Mouse (Mus musculus): Measurements from ENCODE around the gene Arntl. TPM values are rescaled to one million over a fixed set of nuclear protein-coding genes. Genes with fewer than 3 reads are reported as not detected.

Arntl gene
- polyA plus RNA-seq, 1 experiment from 2014 or later, result 16.7 TPM

GRCm38 (mm10) chr7:113214245-113215169, 7.2 kb downstream of the Arntl start:
- H3K9me3 ChIP-seq, result no peaks in the 10 kb centered on the region
- no peak overlapping the region for H3K4me3 ChIP-seq
- H3K27me3 ChIP-seq (replicated peaks), result peaks cover 17% of the 10 kb centered on the region
- ATAC-seq (replicated peaks), result no peak
- H3K36me3 ChIP-seq (replicated peaks), result no peaks in the 10 kb centered on the region
- WGBS, result 46% methylated on average over 6 of the region's 6 CpGs
- no peak overlapping the region for H3K4me2 ChIP-seq
- no peak overlapping the region for H3K27ac ChIP-seq
- peaks cover 14% of the 10 kb centered on the region for H3K4me1 ChIP-seq
- H3K9ac ChIP-seq, result no peak overlapping the region

GRCm38 (mm10) chr7:113216152-113216551, 8.9 kb downstream of the Arntl start:
- H3K27ac ChIP-seq, result no peak overlapping the region
- peaks cover 2% of the 10 kb centered on the region; the same call in 1 of the 2 replicates for H3K4me1 ChIP-seq
- ATAC-seq (replicated peaks), result no peak
- no peaks in the 10 kb centered on the region for H3K9me3 ChIP-seq
- no peak overlapping the region for H3K4me3 ChIP-seq
- WGBS, result 70% methylated on average over 8 of the region's 8 CpGs
- H3K4me2 ChIP-seq, result no peak overlapping the region
- H3K27me3 ChIP-seq (replicated peaks), result peaks cover 5% of the 10 kb centered on the region
- no peak overlapping the region for H3K9ac ChIP-seq
- H3K36me3 ChIP-seq (replicated peaks), result no peaks in the 10 kb centered on the region

GRCm38 (mm10) chr7:113219416-113219815, 12.2 kb downstream of the Arntl start:
- H3K9ac ChIP-seq, result no peak overlapping the region
- H3K4me3 ChIP-seq, result no peak overlapping the region
- no peak overlapping the region for H3K4me2 ChIP-seq
- WGBS, result 79% methylated on average over 13 of the region's 13 CpGs
- no peaks in the 10 kb centered on the region for H3K27me3 ChIP-seq (replicated peaks)
- H3K9me3 ChIP-seq, result no peaks in the 10 kb centered on the region
- H3K27ac ChIP-seq, result no peak overlapping the region
- no peak for ATAC-seq (replicated peaks)
- no peaks in the 10 kb centered on the region for H3K36me3 ChIP-seq (replicated peaks)
- H3K4me1 ChIP-seq, result peaks cover 2% of the 10 kb centered on the region; the same call in 1 of the 2 replicates

GRCm38 (mm10) chr7:113219864-113220263, 12.6 kb downstream of the Arntl start:
- WGBS, result 83% methylated on average over 3 of the region's 3 CpGs
- no peak for ATAC-seq (replicated peaks)
- no peak overlapping the region for H3K9ac ChIP-seq
- H3K36me3 ChIP-seq (replicated peaks), result no peaks in the 10 kb centered on the region
- H3K4me2 ChIP-seq, result no peak overlapping the region
- H3K9me3 ChIP-seq, result no peaks in the 10 kb centered on the region
- no peak overlapping the region for H3K4me3 ChIP-seq
- H3K27ac ChIP-seq, result no peak overlapping the region
- H3K27me3 ChIP-seq (replicated peaks), result no peaks in the 10 kb centered on the region
- H3K4me1 ChIP-seq, result peaks cover 2% of the 10 kb centered on the region; the same call in 1 of the 2 replicates

- H3K36me3 ChIP-seq (replicated peaks), result no peaks in the 10 kb centered on the region
- H3K4me2 ChIP-seq, result no peak overlapping the region
- no peak for ATAC-seq (replicated peaks)
- H3K4me1 ChIP-seq, result no peaks in the 10 kb centered on the region
- H3K27me3 ChIP-seq (replicated peaks), result no peaks in the 10 kb centered on the region
- H3K9me3 ChIP-seq, result no peaks in the 10 kb centered on the region
- WGBS, result 63% methylated on average over 6 of the region's 6 CpGs
- H3K4me3 ChIP-seq, result no peak overlapping the region
- H3K9ac ChIP-seq, result no peak overlapping the region
- H3K27ac ChIP-seq, result no peak overlapping the region
These were observed 13.5 kb downstream of the Arntl start for GRCm38 (mm10) chr7:113220691-113221238.

- Histone ChIP-seq H3K4me1 (no peaks in the 10 kb centered on the region), H3K9ac (no peak overlapping the region), H3K4me2 (no peak overlapping the region), H3K36me3 (replicated peaks) (no peaks in the 10 kb centered on the region), H3K27me3 (replicated peaks) (no peaks in the 10 kb centered on the region), H3K27ac (no peak overlapping the region), H3K9me3 (no peaks in the 10 kb centered on the region), H3K4me3 (no peak overlapping the region)
- 76% methylated on average over 5 of the region's 5 CpGs for WGBS
- ATAC-seq (replicated peaks), result no peak
These were observed 15.6 kb downstream of the Arntl start for GRCm38 (mm10) chr7:113222821-113223220.

GRCm38 (mm10) chr7:113224620-113225019, 17.4 kb downstream of the Arntl start:
- Histone ChIP-seq H3K27ac (no peak overlapping the region), H3K4me1 (no peaks in the 10 kb centered on the region), H3K27me3 (replicated peaks) (no peaks in the 10 kb centered on the region), H3K36me3 (replicated peaks) (no peaks in the 10 kb centered on the region), H3K9me3 (no peaks in the 10 kb centered on the region), H3K4me3 (no peak overlapping the region), H3K4me2 (no peak overlapping the region), H3K9ac (no peak overlapping the region)
- ATAC-seq (replicated peaks), result no peak
- 94% methylated on average over 1 of the region's 1 CpGs for WGBS

GRCm38 (mm10) chr7:113228498-113228897, 21.2 kb downstream of the Arntl start:
- 77% methylated on average over 6 of the region's 6 CpGs for WGBS
- Histone ChIP-seq H3K27ac (no peak overlapping the region), H3K4me2 (no peak overlapping the region), H3K4me3 (no peak overlapping the region), H3K36me3 (replicated peaks) (no peaks in the 10 kb centered on the region), H3K9me3 (no peaks in the 10 kb centered on the region), H3K9ac (no peak overlapping the region), H3K27me3 (replicated peaks) (no peaks in the 10 kb centered on the region), H3K4me1 (no peaks in the 10 kb centered on the region)
- no peak for ATAC-seq (replicated peaks)

GRCm38 (mm10) chr7:113236135-113236534, 28.9 kb downstream of the Arntl start:
- H3K9ac ChIP-seq, result no peak overlapping the region
- no peaks in the 10 kb centered on the region for H3K9me3 ChIP-seq
- no peaks in the 10 kb centered on the region for H3K27me3 ChIP-seq (replicated peaks)
- H3K4me2 ChIP-seq, result no peak overlapping the region
- no peak for ATAC-seq (replicated peaks)
- no peaks in the 10 kb centered on the region for H3K36me3 ChIP-seq (replicated peaks)
- no peaks in the 10 kb centered on the region for H3K4me1 ChIP-seq
- WGBS, result 90% methylated on average over 8 of the region's 8 CpGs
- H3K27ac ChIP-seq, result no peak overlapping the region
- H3K4me3 ChIP-seq, result no peak overlapping the region

GRCm38 (mm10) chr7:113238365-113238764, 31.1 kb downstream of the Arntl start:
- H3K4me1 ChIP-seq, result peaks cover 3% of the 10 kb centered on the region; the same call in 1 of the 2 replicates
- no peak overlapping the region for H3K27ac ChIP-seq
- no peak for ATAC-seq (replicated peaks)
- no peak overlapping the region for H3K4me2 ChIP-seq
- no peaks in the 10 kb centered on the region for H3K9me3 ChIP-seq
- no peak overlapping the region for H3K4me3 ChIP-seq
- 87% methylated on average over 6 of the region's 6 CpGs for WGBS
- H3K27me3 ChIP-seq (replicated peaks), result no peaks in the 10 kb centered on the region
- no peaks in the 10 kb centered on the region for H3K36me3 ChIP-seq (replicated peaks)
- H3K9ac ChIP-seq, result no peak overlapping the region

GRCm38 (mm10) chr7:113239448-113240130, 32.3 kb downstream of the Arntl start:
- WGBS, result 76% methylated on average over 4 of the region's 4 CpGs
- Histone ChIP-seq H3K27me3 (replicated peaks) (no peaks in the 10 kb centered on the region), H3K4me1 (peaks cover 3% of the 10 kb centered on the region; the same call in 1 of the 2 replicates), H3K4me3 (no peak overlapping the region), H3K9ac (no peak overlapping the region), H3K4me2 (no peak overlapping the region), H3K36me3 (replicated peaks) (no peaks in the 10 kb centered on the region), H3K9me3 (no peaks in the 10 kb centered on the region), H3K27ac (no peak overlapping the region)
- ATAC-seq (replicated peaks), result no peak

- no peak for ATAC-seq (replicated peaks)
- H3K9me3 ChIP-seq, result no peaks in the 10 kb centered on the region
- H3K4me3 ChIP-seq, result no peak overlapping the region
- 90% methylated on average over 1 of the region's 1 CpGs for WGBS
- H3K9ac ChIP-seq, result no peak overlapping the region
- H3K4me1 ChIP-seq, result peaks cover 3% of the 10 kb centered on the region; the same call in 1 of the 2 replicates
- H3K27ac ChIP-seq, result no peak overlapping the region
- H3K4me2 ChIP-seq, result no peak overlapping the region
- no peaks in the 10 kb centered on the region for H3K27me3 ChIP-seq (replicated peaks)
- no peaks in the 10 kb centered on the region for H3K36me3 ChIP-seq (replicated peaks)
These were observed 33.2 kb downstream of the Arntl start for GRCm38 (mm10) chr7:113240438-113240837.

Measured in midbrain, embryonic 15.5 days (tissue).